Mouse (Mus musculus): ENCODE data around the gene Zfp600. TPM values are rescaled to one million over a fixed set of nuclear protein-coding genes. Genes with fewer than 3 reads are reported as not detected.
"Not testable (repeated sequence)": the region's sequence is repeated elsewhere in the genome, so short reads cannot be mapped to it uniquely, and the experiment has no call there.

The Zfp600 gene
- polyA plus RNA-seq (2015; fragmentation: Nextera tagmentation; extraction: Ambion mirVana): not detected in 2 replicates

DNA sequence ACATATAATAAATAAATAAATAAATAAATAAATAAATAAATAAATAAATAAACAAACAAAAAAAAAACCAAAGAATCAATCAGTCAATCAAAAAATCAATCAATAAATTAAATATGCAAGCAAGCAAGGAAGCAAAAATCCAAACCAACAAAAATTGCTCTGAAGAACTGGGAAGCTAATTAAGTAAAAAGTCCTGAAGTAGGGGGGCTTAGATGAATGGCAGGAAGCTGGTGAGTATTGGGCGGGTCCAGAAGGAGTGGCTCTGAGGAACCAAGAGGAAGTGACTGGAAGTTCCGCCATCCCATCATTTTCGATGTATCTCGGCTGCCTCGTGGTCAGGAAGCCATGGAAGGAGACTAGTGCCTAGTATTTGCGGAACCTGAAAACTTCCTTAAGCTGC lies at the start of gene Zfp600:
TSS of gene Zfp600 (plus strand) at position 301 of the 400 bp plus-strand sequence.
- DNase-seq (ENCODE audit: low spot score): not testable (repeated sequence)

DNA sequence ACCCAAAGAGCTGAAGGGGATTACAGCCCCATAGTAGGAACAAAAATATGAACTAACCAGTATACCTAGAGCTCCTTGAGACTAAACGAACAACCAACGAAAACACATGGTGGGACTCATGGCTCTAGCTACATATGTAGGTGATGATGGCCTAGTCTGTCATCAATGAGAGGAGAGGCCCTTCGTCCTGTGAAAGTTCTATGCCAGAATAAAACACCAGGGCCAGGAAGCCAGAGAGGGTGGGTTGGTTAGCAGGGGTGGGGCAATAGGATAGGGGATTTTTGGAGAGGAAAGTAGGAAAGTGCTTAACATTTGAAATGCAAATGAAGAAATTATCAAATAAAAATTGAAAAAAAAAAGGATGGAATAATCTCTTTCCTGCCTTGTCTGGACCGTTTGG lies 6.3 kb downstream of the Zfp600 start:
- DNase-seq (ENCODE audit: low spot score): not testable (repeated sequence)

DNA sequence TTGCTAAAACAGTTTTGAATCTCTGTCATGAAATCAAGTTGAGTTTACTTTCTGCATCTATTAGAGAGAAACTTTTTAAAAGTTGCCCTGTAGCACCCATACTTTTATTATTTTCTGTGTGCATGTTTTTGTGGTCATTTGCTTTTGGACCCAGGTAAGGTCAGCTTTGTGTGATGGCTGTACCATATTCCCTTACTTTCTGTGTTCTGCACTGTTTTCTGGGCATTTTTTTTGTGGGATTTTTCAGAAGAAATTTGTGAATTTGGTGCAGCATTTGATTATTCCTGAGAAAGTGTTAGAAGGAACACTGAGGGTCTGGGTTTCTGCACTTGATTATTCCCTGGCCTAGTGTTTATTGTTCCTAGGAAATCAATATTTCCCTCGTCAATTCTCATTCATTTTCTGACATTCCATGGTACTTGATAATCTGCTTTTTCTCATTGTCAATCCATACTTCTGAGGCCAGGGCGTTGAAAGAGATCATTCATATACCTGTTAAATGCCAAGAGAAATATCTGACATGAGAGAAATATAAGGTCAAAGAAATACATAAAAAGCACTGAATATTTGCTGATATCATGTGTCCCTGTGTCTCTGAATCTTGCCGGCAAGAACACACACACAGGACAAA lies 10.7 kb downstream of the Zfp600 start:
- peak; percentile 1 for DNase-seq (ENCODE audit: low spot score)

GRCm38 (mm10) chr4:146167879-146168532 lies 11.4 kb downstream of the Zfp600 start:
- DNase-seq (ENCODE audit: low spot score): peak; percentile 1

- not testable (repeated sequence) for DNase-seq (ENCODE audit: low spot score)
These were observed 12.1 kb downstream of the Zfp600 start for GRCm38 (mm10) chr4:146168730-146169215.

GRCm38 (mm10) chr4:146173378-146174226 lies 17.0 kb downstream of the Zfp600 start:
- DNase-seq (ENCODE audit: low spot score): peak; percentile 1

DNA sequence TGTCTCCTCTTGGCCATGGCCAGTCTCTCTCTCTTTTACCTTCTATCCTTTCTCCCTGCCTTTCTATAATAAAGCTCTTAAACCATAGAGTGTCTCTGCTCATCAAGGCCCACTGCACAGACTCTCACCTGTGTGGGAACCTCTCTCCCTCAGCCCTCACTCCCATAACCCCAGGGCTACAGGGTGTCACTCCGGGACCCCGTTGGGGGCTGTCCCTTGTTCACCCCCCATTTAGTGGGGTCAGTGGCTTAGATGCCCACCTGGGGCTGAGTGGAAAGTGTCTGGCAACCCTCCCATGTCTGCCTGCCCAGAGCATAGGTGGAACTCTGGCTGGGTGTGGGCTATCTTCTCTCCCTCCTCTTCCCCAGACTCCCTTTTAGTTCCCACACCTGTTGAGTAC lies 47.7 kb downstream of the Zfp600 start:
- DNase-seq (ENCODE audit: low spot score): not testable (repeated sequence)

GRCm38 (mm10) chr4:146239252-146240244 lies 82.9 kb downstream of the Zfp600 start:
- DNase-seq (ENCODE audit: low spot score): not testable (repeated sequence)

- not testable (repeated sequence) for DNase-seq (ENCODE audit: low spot score)
These were observed 85.5 kb downstream of the Zfp600 start for GRCm38 (mm10) chr4:146242119-146242518.

Other genes with a start within 250 kb of the Zfp600 start
- gene Zfp987, start 59.5 kb upstream of the Zfp600 start, polyA plus RNA-seq (2015; fragmentation: Nextera tagmentation; extraction: Ambion mirVana): 1.1 and 1.4 TPM in 2 replicates